Mouse (Mus musculus): ENCODE measurements around the gene Ptprg. TPM values are rescaled to one million over a fixed set of nuclear protein-coding genes. Genes with fewer than 3 reads are reported as not detected.

Gene Ptprg
- polyA plus RNA-seq, 1 experiment, result 12.1 TPM

GRCm38 (mm10) chr14:11825551-11825950 lies 272.2 kb downstream of the Ptprg start:
- Histone ChIP-seq H3K27ac (ENCODE audit: control insufficient read depth, insufficient read depth, low read depth, low read length) (no peak overlapping the region), H3K4me3 (ENCODE audit: control insufficient read depth, low read depth, low read length) (no peak overlapping the region), H3K36me3 (ENCODE audit: control insufficient read depth, insufficient read depth, low read length) (no peaks in the 10 kb centered on the region), H3K4me1 (ENCODE audit: control insufficient read depth, insufficient read depth, low read length) (no peaks in the 10 kb centered on the region), H3K27me3 (ENCODE audit: control insufficient read depth, insufficient read depth, low read length) (no peaks in the 10 kb centered on the region)
- TF ChIP-seq POLR2A (IDR thresholded peaks at IDR 0.05; ENCODE audit: control insufficient read depth, low read depth, low read length) (no peak), CTCF (IDR thresholded peaks at IDR 0.05; ENCODE audit: control insufficient read depth, insufficient read depth, insufficient replicate concordance, low read depth, low read length) (no peak)

- Histone ChIP-seq H3K27me3 (ENCODE audit: control insufficient read depth, insufficient read depth, low read length) (no peaks in the 10 kb centered on the region), H3K27ac (ENCODE audit: control insufficient read depth, insufficient read depth, low read depth, low read length) (no peak overlapping the region), H3K36me3 (ENCODE audit: control insufficient read depth, insufficient read depth, low read length) (no peaks in the 10 kb centered on the region), H3K4me1 (ENCODE audit: control insufficient read depth, insufficient read depth, low read length) (no peaks in the 10 kb centered on the region), H3K4me3 (ENCODE audit: control insufficient read depth, low read depth, low read length) (no peak overlapping the region)
- no peak for TF ChIP-seq CTCF (IDR thresholded peaks at IDR 0.05; ENCODE audit: control insufficient read depth, insufficient read depth, insufficient replicate concordance, low read depth, low read length)
- TF ChIP-seq POLR2A (IDR thresholded peaks at IDR 0.05; ENCODE audit: control insufficient read depth, low read depth, low read length), result no peak
Measured at GRCm38 (mm10) chr14:11828086-11828485, 274.8 kb downstream of the Ptprg start.

- no peaks in the 10 kb centered on the region for H3K36me3 ChIP-seq (ENCODE audit: control insufficient read depth, insufficient read depth, low read length)
- no peaks in the 10 kb centered on the region for H3K27me3 ChIP-seq (ENCODE audit: control insufficient read depth, insufficient read depth, low read length)
- no peaks in the 10 kb centered on the region for H3K4me1 ChIP-seq (ENCODE audit: control insufficient read depth, insufficient read depth, low read length)
- no peak for TF ChIP-seq POLR2A (IDR thresholded peaks at IDR 0.05; ENCODE audit: control insufficient read depth, low read depth, low read length)
- no peak for TF ChIP-seq CTCF (IDR thresholded peaks at IDR 0.05; ENCODE audit: control insufficient read depth, insufficient read depth, insufficient replicate concordance, low read depth, low read length)
- H3K4me3 ChIP-seq (ENCODE audit: control insufficient read depth, low read depth, low read length), result no peak overlapping the region
- H3K27ac ChIP-seq (ENCODE audit: control insufficient read depth, insufficient read depth, low read depth, low read length), result no peak overlapping the region
Measured at GRCm38 (mm10) chr14:11833678-11834077, 280.3 kb downstream of the Ptprg start.

- Histone ChIP-seq H3K4me3 (ENCODE audit: control insufficient read depth, low read depth, low read length) (no peak overlapping the region), H3K27me3 (ENCODE audit: control insufficient read depth, insufficient read depth, low read length) (no peaks in the 10 kb centered on the region), H3K27ac (ENCODE audit: control insufficient read depth, insufficient read depth, low read depth, low read length) (no peak overlapping the region), H3K36me3 (ENCODE audit: control insufficient read depth, insufficient read depth, low read length) (no peaks in the 10 kb centered on the region), H3K4me1 (ENCODE audit: control insufficient read depth, insufficient read depth, low read length) (no peaks in the 10 kb centered on the region)
- TF ChIP-seq POLR2A (IDR thresholded peaks at IDR 0.05; ENCODE audit: control insufficient read depth, low read depth, low read length) (no peak), CTCF (IDR thresholded peaks at IDR 0.05; ENCODE audit: control insufficient read depth, insufficient read depth, insufficient replicate concordance, low read depth, low read length) (no peak)
Measured at GRCm38 (mm10) chr14:11835706-11836445, 282.5 kb downstream of the Ptprg start.

- no peaks in the 10 kb centered on the region for H3K36me3 ChIP-seq (ENCODE audit: control insufficient read depth, insufficient read depth, low read length)
- no peaks in the 10 kb centered on the region for H3K27me3 ChIP-seq (ENCODE audit: control insufficient read depth, insufficient read depth, low read length)
- TF ChIP-seq POLR2A (IDR thresholded peaks at IDR 0.05; ENCODE audit: control insufficient read depth, low read depth, low read length), result no peak
- TF ChIP-seq CTCF (IDR thresholded peaks at IDR 0.05; ENCODE audit: control insufficient read depth, insufficient read depth, insufficient replicate concordance, low read depth, low read length), result no peak
- no peak overlapping the region for H3K27ac ChIP-seq (ENCODE audit: control insufficient read depth, insufficient read depth, low read depth, low read length)
- no peak overlapping the region for H3K4me3 ChIP-seq (ENCODE audit: control insufficient read depth, low read depth, low read length)
- no peaks in the 10 kb centered on the region for H3K4me1 ChIP-seq (ENCODE audit: control insufficient read depth, insufficient read depth, low read length)
Measured at GRCm38 (mm10) chr14:11837714-11838113, 284.4 kb downstream of the Ptprg start.

GRCm38 (mm10) chr14:11841621-11842020 lies 288.3 kb downstream of the Ptprg start:
- Histone ChIP-seq H3K36me3 (ENCODE audit: control insufficient read depth, insufficient read depth, low read length) (no peaks in the 10 kb centered on the region), H3K4me1 (ENCODE audit: control insufficient read depth, insufficient read depth, low read length) (no peaks in the 10 kb centered on the region), H3K4me3 (ENCODE audit: control insufficient read depth, low read depth, low read length) (no peak overlapping the region), H3K27me3 (ENCODE audit: control insufficient read depth, insufficient read depth, low read length) (no peaks in the 10 kb centered on the region), H3K27ac (ENCODE audit: control insufficient read depth, insufficient read depth, low read depth, low read length) (no peak overlapping the region)
- no peak for TF ChIP-seq POLR2A (IDR thresholded peaks at IDR 0.05; ENCODE audit: control insufficient read depth, low read depth, low read length)
- no peak for TF ChIP-seq CTCF (IDR thresholded peaks at IDR 0.05; ENCODE audit: control insufficient read depth, insufficient read depth, insufficient replicate concordance, low read depth, low read length)

- H3K36me3 ChIP-seq (ENCODE audit: control insufficient read depth, insufficient read depth, low read length), result no peaks in the 10 kb centered on the region
- no peaks in the 10 kb centered on the region for H3K4me1 ChIP-seq (ENCODE audit: control insufficient read depth, insufficient read depth, low read length)
- no peak overlapping the region for H3K4me3 ChIP-seq (ENCODE audit: control insufficient read depth, low read depth, low read length)
- TF ChIP-seq CTCF (IDR thresholded peaks at IDR 0.05; ENCODE audit: control insufficient read depth, insufficient read depth, insufficient replicate concordance, low read depth, low read length), result no peak
- no peak for TF ChIP-seq POLR2A (IDR thresholded peaks at IDR 0.05; ENCODE audit: control insufficient read depth, low read depth, low read length)
- H3K27me3 ChIP-seq (ENCODE audit: control insufficient read depth, insufficient read depth, low read length), result no peaks in the 10 kb centered on the region
- no peak overlapping the region for H3K27ac ChIP-seq (ENCODE audit: control insufficient read depth, insufficient read depth, low read depth, low read length)
Measured at GRCm38 (mm10) chr14:11852896-11853295, 299.6 kb downstream of the Ptprg start.
